Mouse (Mus musculus) lung, postnatal 4 days (tissue): ENCODE data around the gene Arfgap1.

Experiments used
- DNase-seq, 2 experiments: peaks; one replicate each; pipeline ENCODE4 v3.0.0; 2021

Arfgap1 gene

GRCm38 (mm10) chr2:180986449-180986848, 19.4 kb downstream of the Arfgap1 start, which contains the start of gene Col20a1:
Gene Col20a1, plus strand, starts transcription at chr2:180986535.
- DNase-seq: no peak

DNA sequence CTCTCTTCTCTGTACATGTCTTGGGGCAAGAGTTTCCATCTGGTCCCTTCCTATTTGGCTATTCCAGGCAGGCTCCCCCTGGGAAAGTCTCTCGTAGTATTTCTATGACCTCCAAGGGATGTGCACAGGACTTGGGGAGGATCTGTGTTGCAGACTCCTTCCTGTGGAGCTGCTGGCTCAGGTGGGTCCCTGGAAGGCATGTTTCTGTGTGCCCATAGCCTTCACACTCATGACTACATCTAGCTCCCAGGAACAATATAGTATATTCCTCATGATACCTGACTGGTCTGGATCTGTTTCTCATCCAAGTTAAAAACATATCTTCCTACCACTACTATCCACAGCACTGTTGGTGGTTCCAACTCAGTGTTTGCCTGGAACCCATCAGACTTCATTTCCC, 20.0 kb downstream of the Arfgap1 start:
- no peak for DNase-seq

GRCm38 (mm10) chr2:180987432-180988030, 20.5 kb downstream of the Arfgap1 start:
- DNase-seq: no peak

GRCm38 (mm10) chr2:180988347-180988913, 21.4 kb downstream of the Arfgap1 start:
- DNase-seq: peak; percentile 18 to 50

DNA sequence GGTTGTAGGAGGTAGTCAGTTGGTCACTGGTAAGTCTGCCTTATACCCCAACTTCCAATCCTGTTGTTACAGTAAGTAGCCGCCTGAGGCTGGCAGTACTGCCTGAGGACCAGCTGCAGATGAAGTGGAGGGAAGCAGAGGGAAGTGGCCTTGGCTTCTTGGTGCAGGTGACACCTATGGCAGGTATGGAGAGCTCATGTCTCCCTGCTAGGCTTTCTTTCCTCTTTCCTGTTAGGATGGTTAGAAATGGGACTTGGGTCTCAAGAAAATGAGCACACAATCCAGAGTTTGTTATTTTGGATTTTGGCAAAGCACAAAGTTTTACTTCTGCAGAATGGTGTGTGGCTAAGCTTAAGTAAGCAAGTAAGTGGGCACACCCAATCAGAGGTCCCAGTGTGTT, 21.9 kb downstream of the Arfgap1 start:
- no peak for DNase-seq

DNA sequence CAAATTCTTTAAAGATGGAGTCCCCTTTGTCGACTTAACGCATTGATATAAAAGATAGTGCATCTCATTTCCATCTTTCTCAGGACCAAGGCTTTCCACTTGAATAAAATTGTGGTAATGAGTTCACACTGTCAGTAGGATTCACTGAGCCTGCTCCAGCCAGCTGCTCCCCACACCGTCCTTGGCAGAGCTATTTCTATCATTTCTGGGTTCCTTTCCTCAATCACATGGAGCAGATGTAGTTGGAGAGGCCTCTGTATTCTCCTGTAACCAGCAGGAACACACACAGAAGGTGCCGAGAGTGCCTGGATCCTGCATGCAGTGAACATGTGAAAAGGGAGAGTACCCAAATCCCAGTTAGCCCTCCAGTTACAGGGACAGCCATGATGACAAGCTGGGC, 23.3 kb downstream of the Arfgap1 start:
- no peak for DNase-seq

- DNase-seq: no peak
Measured at GRCm38 (mm10) chr2:180994360-180994759, 27.3 kb downstream of the Arfgap1 start.

- DNase-seq: no peak
Measured at GRCm38 (mm10) chr2:180995457-180995856, 28.4 kb downstream of the Arfgap1 start.

DNA sequence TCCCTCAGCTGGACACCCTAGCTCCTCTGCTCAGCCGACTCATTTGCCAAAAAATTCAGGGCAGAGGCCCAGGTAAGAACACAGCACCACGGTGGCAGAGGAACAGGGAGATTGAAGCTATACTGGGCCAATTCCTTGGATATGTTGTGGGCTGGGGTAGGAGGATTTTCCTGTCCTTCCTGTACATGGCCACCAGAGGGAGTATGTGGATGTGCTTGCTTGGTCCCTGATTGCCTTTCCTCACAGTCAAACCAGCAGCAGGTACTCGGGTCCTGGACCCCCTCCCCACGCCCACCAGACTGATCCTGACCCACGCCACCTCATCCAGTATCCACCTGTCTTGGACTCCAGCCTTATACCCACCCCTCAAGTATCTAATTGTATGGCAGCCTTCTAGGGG, 29.4 kb downstream of the Arfgap1 start:
- peak in 1 of 2 experiments; percentile 45 for DNase-seq

- DNase-seq: no peak
Measured at GRCm38 (mm10) chr2:180996905-180997304, 29.9 kb downstream of the Arfgap1 start.

- DNase-seq: no peak
Measured at GRCm38 (mm10) chr2:181007054-181007453, 40.0 kb downstream of the Arfgap1 start.

DNA sequence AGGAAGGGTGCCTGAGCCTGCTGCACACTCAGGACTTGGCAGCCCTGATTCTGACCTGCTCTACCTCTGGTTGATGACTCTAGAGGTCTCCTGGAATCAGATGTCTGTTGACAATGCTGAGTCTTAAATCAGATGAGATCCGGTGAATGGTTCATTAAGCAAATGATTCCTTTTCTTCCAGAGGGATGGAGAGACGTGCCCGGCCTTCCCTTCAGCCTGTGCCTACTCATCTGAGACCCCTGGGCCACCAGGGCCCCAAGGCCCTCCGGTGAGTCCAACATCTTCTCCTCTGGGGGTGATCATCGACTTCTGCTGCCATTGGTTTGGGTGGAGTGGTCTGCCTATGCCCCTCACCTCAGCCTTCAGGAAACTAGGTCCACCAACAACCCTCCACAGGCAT, 41.3 kb downstream of the Arfgap1 start:
- no peak for DNase-seq

DNA sequence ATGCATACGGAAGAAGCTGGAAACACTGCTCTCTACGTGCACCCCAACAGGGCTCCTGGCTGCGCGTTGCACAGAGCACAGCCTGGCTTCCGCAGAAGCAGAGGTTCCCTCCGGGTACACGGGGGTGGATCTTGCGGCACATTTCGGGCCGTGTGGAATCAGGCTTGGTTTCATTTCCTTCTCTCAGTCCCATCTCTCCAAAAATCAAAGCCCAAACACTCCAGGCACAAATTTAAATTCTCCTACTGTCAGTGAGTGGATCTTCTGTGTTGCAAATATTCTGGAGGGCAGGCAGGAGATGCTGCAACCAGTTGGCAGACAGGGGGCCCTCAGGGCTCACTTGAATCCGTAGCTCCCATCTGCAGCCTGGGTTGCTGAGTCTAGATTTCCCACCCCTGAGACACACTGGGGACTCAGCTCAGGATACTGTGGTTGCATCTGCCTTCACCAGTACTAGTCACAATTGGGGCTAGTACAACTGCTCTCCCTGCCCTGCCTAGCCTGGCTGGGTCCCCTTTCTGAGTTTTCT, 64.4 kb downstream of the Arfgap1 start:
- DNase-seq: no peak
